Mouse (Mus musculus) lung, postnatal 0 days (tissue): ENCODE data around the gene Cmss1. TPM values are rescaled to one million over a fixed set of nuclear protein-coding genes. Genes with fewer than 3 reads are reported as not detected.

Experiments used
- ATAC-seq: fragments of 200-750 bp; cut with Nextera tagmentation; 2 replicates; pipeline ENCODE4 v1.8.0; 2017; ENCODE audit warnings: moderate library complexity
- DNase-seq: peaks from one replicate; pipeline ENCODE4 v3.0.0-alpha.2; 2016; ENCODE audit warnings: low spot score
- H3K27ac ChIP-seq: fragments of 300-500 bp; sonication (generic); 2 replicates; pipeline ENCODE4 v1.5.1; 2014; ENCODE audit warnings: antibody characterized with exemption, mild to moderate bottlenecking, low read length, mixed read lengths
- H3K27me3 ChIP-seq: fragments of 300-500 bp; sonication (generic); replicated peaks from 2 replicates; pipeline ENCODE4 v1.6.1; 2014; ENCODE audit warnings: low read length, mixed read lengths; ENCODE audit not compliant: insufficient read depth
- H3K36me3 ChIP-seq: fragments of 300-500 bp; sonication (generic); 2 replicates; pipeline ENCODE4 v1.6.1; 2014; ENCODE audit warnings: low read length, mixed read lengths; ENCODE audit not compliant: insufficient read depth
- H3K4me1 ChIP-seq: fragments of 300-500 bp; sonication (generic); 2 replicates; pipeline ENCODE4 v1.6.1; 2014; ENCODE audit warnings: antibody characterized with exemption, low read depth, low read length, mixed read lengths; ENCODE audit not compliant: insufficient read depth
- H3K4me2 ChIP-seq: fragments of 300-500 bp; sonication (generic); replicated peaks from 2 replicates; pipeline ENCODE4 v1.6.1; 2014; ENCODE audit warnings: low read depth, mild to moderate bottlenecking, low read length, moderate library complexity, mixed read lengths
- H3K4me3 ChIP-seq: fragments of 300-500 bp; sonication (generic); 2 replicates; pipeline ENCODE4 v1.5.1; 2014; ENCODE audit warnings: low read depth, low read length
- H3K9ac ChIP-seq: fragments of 300-500 bp; sonication (generic); replicated peaks from 2 replicates; pipeline ENCODE4 v1.6.1; 2014; ENCODE audit warnings: low read depth, mild to moderate bottlenecking
- H3K9me3 ChIP-seq: fragments of 300-500 bp; sonication (generic); 2 replicates; pipeline ENCODE4 v1.6.1; 2016; ENCODE audit warnings: low read length, mixed read lengths
- CTCF ChIP-seq: IDR thresholded peaks from 2 replicates; pipeline ENCODE4 v1.5.1; 2016; ENCODE audit warnings: antibody characterized with exemption, mild to moderate bottlenecking
- EP300 ChIP-seq: IDR thresholded peaks from 2 replicates; pipeline ENCODE4 v1.6.1; 2016; ENCODE audit warnings: antibody characterized with exemption, mild to moderate bottlenecking, control low read depth
- WGBS: fragments of 180-500 bp; shearing (Covaris S2); extraction: QIAGEN DNeasy Blood & Tissue Kit; methylation state at CpG from one replicate; pipeline ENCODE4 v1.1.7; 2014; 5-methylcytosine and 5-hydroxymethylcytosine counted together
- polyA plus RNA-seq: library from polyadenylated mRNA; unstranded; fragments of >200 nt; fragmentation: Nextera tagmentation; extraction: Ambion mirVana; gene quantifications from 2 replicates; pipeline ENCODE4 v1.2.1, GENCODE M21; 2015

The Cmss1 gene
- polyA plus RNA-seq, 1 experiment from 2014 or later = 23.1 TPM

DNA sequence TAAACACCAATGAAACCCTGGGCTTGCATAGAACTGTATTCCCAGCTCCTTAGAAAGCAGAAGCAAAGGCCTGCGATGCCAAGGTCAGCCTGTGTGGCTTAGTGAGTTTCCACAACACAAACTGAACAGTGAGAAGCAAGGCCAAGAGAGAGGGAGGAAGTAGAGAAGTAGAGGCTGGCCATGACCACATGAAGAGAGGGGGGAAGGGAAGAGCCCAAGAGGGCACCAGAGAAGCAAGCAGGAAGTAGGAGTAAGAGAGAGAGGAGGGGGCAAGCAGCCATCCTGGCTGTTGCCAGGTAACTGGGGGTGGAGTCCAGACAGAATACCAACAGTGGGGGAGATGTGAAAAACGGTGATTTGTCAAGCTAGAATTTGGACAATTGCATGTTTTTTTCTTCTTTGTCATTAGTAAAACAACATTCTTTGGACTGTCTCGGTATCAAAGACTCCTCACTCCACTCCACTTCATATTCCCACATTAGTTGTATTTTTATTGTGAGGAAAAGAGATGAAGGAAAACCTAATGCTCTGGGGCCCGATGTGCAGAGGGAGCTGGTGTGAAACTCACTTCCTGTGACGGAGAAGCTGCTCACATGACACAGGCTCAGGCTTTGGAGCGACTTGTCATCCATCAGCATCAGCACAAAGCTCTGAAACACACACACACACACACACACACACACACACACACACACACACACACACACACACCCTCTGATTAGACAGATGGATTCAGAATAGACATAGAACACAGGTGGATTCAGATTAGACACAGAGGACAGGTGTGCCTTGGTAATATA, 183.5 kb downstream of the Cmss1 start:
- H3K4me2 ChIP-seq = no peak overlapping the region
- 59% methylated on average over 6 of the region's 6 CpGs for WGBS
- no peak for ATAC-seq
- no peak overlapping the region for H3K27ac ChIP-seq
- no peaks in the 10 kb centered on the region for H3K9me3 ChIP-seq
- peaks cover 11% of the 10 kb centered on the region for H3K4me1 ChIP-seq
- H3K36me3 ChIP-seq = no peaks in the 10 kb centered on the region
- DNase-seq = peak; percentile 34
- no peak overlapping the region for H3K9ac ChIP-seq
- TF ChIP-seq CTCF (no peak), EP300 (no peak)
- H3K4me3 ChIP-seq = no peak overlapping the region
- no peaks in the 10 kb centered on the region for H3K27me3 ChIP-seq

DNA sequence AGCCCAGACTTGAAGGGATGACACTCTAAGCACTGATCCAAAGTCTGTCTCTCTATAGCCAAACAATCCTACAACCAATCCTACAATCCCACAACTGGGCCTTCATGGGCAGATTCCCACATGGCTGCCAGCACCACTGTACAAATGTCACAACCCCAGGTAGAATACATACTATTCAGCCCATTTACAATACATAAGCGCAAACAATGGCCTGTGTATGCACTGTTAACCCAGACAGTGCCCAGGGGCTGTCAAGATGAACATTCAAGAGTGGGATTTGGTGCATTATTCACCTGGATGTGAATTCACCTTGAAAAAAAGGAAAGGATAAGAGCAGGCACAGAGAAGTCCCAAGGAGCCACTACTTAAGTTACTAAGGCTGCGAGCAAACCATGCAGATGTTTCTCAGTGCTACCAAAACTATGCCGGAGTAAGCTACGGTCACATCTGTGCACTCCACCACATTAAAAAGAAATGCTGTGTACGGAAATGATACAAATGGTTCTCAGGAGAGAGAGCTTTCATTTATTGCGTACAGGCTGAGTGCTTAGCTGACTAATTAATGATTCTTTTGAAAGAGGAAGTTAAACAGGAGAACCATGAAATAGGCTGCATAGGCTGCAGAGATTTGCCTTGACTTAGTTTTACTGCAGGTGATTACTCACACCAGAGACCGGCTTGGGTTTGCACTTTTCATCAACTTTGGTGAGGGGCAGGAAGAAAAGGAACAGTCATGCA, 184.8 kb downstream of the Cmss1 start:
- Histone ChIP-seq H3K4me1 (peaks cover 11% of the 10 kb centered on the region), H3K4me2 (no peak overlapping the region), H3K27ac (peak overlapping the region; percentile 39), H3K27me3 (no peaks in the 10 kb centered on the region), H3K36me3 (no peaks in the 10 kb centered on the region), H3K4me3 (no peak overlapping the region), H3K9me3 (no peaks in the 10 kb centered on the region), H3K9ac (no peak overlapping the region)
- 70% methylated on average over 7 of the region's 7 CpGs for WGBS
- no peak for TF ChIP-seq CTCF
- no peak for TF ChIP-seq EP300
- DNase-seq = no peak
- no peak for ATAC-seq

DNA sequence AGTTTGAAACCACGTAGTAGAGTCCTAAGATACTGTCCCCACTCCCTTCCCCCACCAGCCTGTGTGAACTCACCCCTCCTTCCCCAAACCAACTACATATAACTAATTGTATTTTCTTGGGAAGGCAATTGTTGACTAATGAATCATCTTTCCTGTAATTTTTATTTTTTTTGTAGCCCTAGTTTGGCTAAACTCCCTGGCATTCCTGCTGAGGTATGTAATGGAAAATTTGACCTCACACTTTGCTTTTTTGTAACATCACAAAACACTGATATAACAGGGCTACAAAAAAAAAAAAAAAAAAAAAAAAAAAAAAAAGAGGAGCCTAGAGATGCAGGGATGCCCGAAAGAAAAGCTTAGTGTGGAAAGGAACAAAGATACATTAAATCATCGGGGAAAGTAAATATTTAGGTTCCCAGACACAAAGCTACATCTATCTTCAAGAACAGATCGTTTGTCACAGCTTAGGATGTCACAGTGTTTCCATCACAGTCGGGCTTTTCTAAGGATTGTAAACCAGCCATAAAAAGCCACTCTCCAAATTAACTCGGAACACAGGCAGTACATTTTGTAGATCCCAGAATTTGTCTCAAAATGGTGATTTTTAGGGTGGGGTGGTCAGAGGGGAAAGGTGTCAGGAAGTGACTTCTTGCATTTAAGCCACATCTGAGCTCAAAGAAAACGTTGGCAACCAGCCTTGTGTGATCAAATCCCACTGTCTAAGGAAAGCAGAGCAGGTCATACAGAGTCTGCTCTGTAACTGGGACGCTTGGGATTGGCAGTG, 185.7 kb downstream of the Cmss1 start:
- TF ChIP-seq CTCF (no peak), EP300 (peak; percentile 96)
- Histone ChIP-seq H3K9me3 (no peaks in the 10 kb centered on the region), H3K4me3 (no peak overlapping the region), H3K4me1 (peaks cover 11% of the 10 kb centered on the region), H3K27me3 (no peaks in the 10 kb centered on the region), H3K36me3 (no peaks in the 10 kb centered on the region), H3K9ac (no peak overlapping the region), H3K4me2 (no peak overlapping the region), H3K27ac (peak overlapping the region; percentile 62)
- 23% methylated on average over 8 of the region's 8 CpGs for WGBS
- DNase-seq = peak; percentile 90
- ATAC-seq = peak; percentile 71

DNA sequence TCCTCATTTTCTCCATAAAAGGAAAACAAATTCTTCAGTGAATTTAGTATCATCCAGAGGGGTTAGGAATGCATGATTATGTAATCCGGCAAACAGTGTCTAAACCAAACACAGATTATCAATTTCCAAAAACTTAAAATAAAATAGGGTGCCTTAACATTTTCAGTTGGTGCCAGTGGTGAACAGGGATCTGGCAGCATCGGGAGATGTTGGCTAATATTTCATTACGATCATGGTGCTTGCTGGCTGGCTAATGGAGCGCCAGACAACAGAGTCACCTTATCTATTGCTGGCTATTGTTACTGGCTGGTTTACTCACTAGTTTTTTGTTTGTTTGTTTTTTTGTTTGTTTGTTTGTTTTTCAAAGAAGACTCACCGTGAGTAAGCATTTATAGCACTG, 186.8 kb downstream of the Cmss1 start:
- Histone ChIP-seq H3K36me3 (no peaks in the 10 kb centered on the region), H3K4me1 (peaks cover 11% of the 10 kb centered on the region), H3K4me2 (no peak overlapping the region), H3K9me3 (no peaks in the 10 kb centered on the region), H3K4me3 (no peak overlapping the region), H3K9ac (no peak overlapping the region), H3K27me3 (no peaks in the 10 kb centered on the region), H3K27ac (peak overlapping the region; percentile 62; the same call in 1 of the 2 replicates)
- 61% methylated on average over 5 of the region's 5 CpGs for WGBS
- DNase-seq (peak; percentile 36), ATAC-seq (no peak)
- TF ChIP-seq EP300 = 0 out of 2 replicates have a peak, but pooled peaks have one; percentile 36
- TF ChIP-seq CTCF = no peak

DNA sequence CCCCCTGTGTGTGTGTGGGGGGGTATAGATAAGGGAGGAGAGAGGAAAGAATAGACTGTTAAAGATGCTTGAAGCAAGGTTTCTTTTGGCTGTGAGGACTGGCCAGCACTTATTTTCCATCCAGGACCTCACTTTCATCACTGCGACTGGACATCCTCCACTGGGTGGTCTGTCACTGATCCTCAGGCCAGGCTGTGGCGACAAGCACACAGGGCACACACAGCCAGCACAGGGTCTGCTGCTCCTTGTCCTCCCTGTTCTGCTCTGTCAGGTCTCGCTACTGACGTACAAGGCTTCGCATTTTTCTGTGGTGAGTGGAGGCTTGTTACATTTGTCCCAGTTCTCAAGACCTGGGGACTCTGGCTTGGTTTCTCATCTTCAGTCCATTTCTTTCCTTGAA, 187.3 kb downstream of the Cmss1 start:
- H3K4me1 ChIP-seq = peaks cover 11% of the 10 kb centered on the region
- H3K36me3 ChIP-seq = no peaks in the 10 kb centered on the region
- ATAC-seq (peak; percentile 59), DNase-seq (peak; percentile 70)
- H3K4me3 ChIP-seq = no peak overlapping the region
- H3K27me3 ChIP-seq = no peaks in the 10 kb centered on the region
- 0 out of 2 replicates have a peak overlapping the region, but pooled peaks have one; percentile 44 for H3K27ac ChIP-seq
- no peak overlapping the region for H3K9ac ChIP-seq
- 54% methylated on average over 5 of the region's 5 CpGs for WGBS
- TF ChIP-seq EP300 = no peak
- H3K9me3 ChIP-seq = no peaks in the 10 kb centered on the region
- H3K4me2 ChIP-seq = no peak overlapping the region

DNA sequence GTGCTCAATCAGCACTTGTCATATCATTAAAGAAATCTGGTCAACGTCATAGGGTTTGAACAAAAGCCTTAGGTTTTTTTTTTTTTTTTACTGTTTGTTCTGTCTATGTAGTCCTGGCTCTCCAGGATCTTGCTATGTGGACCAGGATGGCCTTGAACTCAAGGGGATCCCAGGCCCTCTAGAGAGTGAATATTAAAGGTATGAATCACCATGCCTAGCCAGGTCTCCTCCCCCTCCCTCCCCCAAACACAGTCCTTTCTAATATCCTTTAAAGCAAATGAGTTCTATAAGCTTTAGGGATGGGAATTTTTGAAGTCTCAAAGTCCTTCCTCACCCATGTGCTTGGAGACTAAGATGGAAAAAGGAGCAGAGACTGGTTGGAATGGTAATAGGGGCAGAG, 188.7 kb downstream of the Cmss1 start:
- DNase-seq (no peak), ATAC-seq (no peak)
- H3K4me1 ChIP-seq = peaks cover 11% of the 10 kb centered on the region
- WGBS = 53% methylated on average over 1 of the region's 1 CpGs
- H3K4me3 ChIP-seq = no peak overlapping the region
- no peak overlapping the region for H3K9ac ChIP-seq
- H3K27ac ChIP-seq = no peak overlapping the region
- H3K36me3 ChIP-seq = no peaks in the 10 kb centered on the region
- H3K9me3 ChIP-seq = no peaks in the 10 kb centered on the region
- no peak overlapping the region for H3K4me2 ChIP-seq
- H3K27me3 ChIP-seq = no peaks in the 10 kb centered on the region
- TF ChIP-seq CTCF (no peak), EP300 (no peak)
